Mouse (Mus musculus) neutrophil, adult 5-6 weeks (primary cell): ENCODE data around the gene Clcn6. TPM values are rescaled to one million over a fixed set of nuclear protein-coding genes. Genes with fewer than 3 reads are reported as not detected.

Experiments used
- ATAC-seq: fragments of 151-379, 151-347 bp; 2 replicates; pipeline ENCODE4 v1.8.0; 2017; ENCODE audit warnings: mild to moderate bottlenecking, moderate TSS enrichment; ENCODE audit not compliant: insufficient number of reproducible peaks, poor library complexity, low FRiP score, severe bottlenecking; ENCODE audit errors: extremely low read depth
- total RNA-seq: library from RNA; stranded (forward); fragments of 200-1000 nt; gene quantifications from 2 replicates; pipeline ENCODE4 v1.2.3, GENCODE M21; 2017

The Clcn6 gene
- total RNA-seq = 14.9 and 16.5 TPM in 2 replicates

DNA sequence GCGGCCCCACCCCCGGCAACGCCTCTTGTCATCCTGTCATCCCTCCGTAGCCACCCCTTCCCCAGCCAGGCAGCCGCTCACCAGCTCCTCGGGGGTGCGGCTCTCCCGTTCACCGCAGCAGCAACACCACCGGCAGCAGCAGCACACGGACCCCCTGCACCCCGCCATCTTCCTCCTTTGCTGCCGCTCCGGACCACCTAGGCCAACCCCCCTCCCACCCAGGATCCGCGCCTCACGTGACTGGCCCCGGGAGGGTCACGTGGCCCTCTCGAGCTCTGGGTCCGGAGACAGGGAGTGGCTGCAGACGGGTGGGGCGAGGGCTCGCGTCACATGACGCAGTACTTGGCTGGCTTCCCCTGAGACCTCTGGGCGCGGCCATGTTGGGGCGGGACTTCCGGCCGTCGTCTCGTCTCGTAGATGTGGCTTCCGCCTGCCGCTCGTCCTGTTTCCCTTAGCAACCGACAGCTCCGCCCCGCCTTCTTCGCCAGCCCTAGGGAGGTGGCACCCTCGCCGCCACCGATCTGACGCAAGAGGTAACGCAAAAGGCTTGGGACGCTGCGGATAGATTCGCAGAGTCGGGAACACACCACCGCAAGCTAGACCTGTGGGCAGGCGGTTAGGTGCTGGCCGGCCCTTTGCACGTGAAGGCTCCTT, at the start of gene Clcn6, which contains the start of gene Mthfr:
Clcn6 (minus strand) TSS at position 222 of the 654 bp plus-strand sequence.
Mthfr (plus strand) TSS at position 478 of the 654 bp plus-strand sequence.
- peak; percentile 93 for ATAC-seq

DNA sequence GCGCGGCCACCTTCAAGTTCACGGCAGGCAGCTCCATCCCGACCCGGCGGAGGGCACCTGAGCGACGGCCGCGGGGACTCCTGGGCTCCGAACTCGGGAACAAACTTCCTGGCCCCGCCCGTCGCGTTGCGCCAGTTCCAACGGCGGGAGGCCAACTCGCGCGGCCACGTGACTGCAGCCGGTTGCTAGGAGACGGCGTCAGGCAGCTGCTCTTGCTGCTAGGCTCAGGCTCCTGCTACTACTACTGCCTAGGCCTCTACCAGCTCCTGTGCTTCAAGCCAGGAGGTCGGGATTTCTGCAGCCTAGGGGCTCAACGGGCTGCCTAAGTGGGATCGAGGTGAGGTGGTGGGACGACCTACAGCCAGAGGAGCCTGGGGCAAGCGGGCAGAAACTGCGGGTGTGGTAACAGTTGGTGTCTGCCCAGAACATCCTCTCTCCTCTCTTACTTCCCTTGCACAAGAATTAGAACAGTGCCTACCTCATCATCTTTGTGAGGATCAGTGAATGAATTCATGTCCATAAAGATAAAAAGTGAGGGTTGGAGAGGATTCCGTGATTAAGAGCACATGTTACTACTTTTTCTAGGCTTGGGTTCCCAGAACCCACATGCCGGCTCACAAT, 49.4 kb upstream of the Clcn6 start, which contains the start of gene Agtrap:
Agtrap (minus strand) TSS at position 125 of the 621 bp plus-strand sequence.
- peak; percentile 81 for ATAC-seq

GRCm38 (mm10) chr4:148087091-148087906, 48.7 kb upstream of the Clcn6 start:
- ATAC-seq = peak; percentile 2; the same call in 1 of the 2 replicates

GRCm38 (mm10) chr4:148085907-148086305, 47.3 kb upstream of the Clcn6 start:
- ATAC-seq = no peak

DNA sequence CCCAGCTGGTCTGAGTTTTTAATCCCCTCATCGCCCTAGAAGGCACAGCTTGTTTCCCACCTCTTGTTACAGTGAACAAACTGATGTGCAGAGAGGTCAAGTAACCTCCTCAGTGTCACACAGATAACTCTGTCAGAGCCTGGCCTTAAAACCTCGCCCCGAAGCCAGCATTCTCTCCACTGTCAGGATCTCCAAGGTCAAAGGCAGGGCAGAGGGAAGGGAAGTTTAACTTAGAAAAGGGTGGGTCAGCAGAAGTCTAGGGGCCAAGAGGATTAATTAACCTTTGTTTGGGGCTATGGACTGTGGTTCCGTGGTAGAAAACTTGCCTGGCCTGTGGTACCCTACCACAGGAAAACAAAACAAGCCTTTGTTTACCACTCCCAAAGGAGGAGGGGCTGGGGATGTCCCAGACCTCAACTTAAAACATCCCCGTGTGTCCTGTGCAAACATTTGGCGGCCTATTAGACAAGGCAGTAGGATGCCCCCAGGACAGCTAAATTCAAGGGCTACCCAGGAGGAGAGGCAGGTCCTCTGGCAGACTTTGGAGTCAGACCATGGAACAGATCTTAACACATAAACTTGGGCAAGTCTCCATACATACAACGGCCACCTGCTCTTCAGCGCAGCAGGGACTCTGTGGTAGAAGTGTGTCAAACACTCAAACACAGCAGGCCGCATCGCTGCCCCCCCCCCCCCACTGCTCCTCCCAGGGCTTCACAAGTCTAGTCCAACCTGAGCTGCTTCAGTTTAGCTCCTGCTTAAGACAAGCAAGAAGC, 46.7 kb upstream of the Clcn6 start:
- ATAC-seq = no peak

- ATAC-seq = no peak
Measured at GRCm38 (mm10) chr4:148084261-148084714, 45.7 kb upstream of the Clcn6 start.

- ATAC-seq = no peak
Measured at GRCm38 (mm10) chr4:148083176-148083899, 44.7 kb upstream of the Clcn6 start.

DNA sequence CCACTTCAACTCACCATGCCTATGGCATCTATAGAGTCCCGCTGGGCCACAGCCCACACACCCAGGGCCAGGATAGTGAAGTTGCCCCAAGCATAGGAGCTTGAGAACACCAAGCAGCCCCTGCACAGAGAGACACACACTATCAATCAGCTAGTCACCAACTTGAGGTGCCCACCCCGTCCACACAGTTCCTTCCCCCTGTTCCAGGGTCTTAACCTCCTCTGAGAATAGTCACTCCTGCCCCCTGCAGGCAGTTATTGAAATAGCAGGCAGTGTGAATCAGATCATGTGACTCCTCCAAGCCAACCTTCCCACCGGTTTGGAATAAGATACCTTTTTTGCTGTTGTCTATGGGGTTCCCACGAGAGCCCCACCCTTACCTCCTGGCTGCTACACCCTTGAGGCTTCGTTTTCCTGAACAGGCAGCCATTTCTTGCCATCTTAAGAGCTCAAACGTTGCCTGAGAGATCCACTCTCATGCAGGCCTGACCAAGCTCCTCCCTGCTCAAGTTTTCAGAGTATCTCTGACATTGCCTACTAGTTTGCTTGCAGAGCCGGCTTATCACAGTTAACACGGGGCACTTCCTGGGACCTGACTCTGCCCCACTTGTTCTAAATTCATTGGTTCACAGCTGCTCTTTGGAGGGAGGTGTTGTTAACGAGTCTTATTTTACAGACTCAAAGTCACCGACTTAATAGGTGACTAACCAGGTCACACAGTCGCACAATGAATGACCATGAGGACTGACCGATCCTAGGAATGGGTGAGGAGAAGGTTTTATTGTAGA, 43.8 kb upstream of the Clcn6 start:
- peak; percentile 33 for ATAC-seq

DNA sequence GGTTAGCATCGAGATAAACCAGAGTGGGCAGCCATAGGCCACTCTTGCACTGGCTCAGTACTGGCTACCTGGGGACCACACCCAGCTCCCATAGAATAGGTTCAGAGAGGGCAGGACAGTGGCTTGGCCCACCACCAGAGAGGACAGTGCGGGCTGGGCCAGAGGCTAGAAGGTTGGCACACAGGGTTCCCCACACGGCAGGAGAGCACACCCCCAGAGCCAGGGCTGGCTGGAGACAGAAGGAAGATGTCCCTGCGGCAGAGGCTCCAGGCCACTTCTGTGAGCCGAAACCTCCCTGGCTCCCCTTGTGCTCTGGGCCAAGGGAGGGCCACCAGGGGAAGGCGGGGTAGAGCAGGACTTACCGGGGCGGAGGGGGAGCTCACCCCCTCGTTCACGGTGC, 42.6 kb upstream of the Clcn6 start:
- ATAC-seq = no peak

- no peak for ATAC-seq
Measured at GRCm38 (mm10) chr4:148080597-148080973, 42.0 kb upstream of the Clcn6 start.

GRCm38 (mm10) chr4:148079944-148080596, 41.4 kb upstream of the Clcn6 start:
- no peak for ATAC-seq

- no peak for ATAC-seq
Measured at GRCm38 (mm10) chr4:148079212-148079611, 40.6 kb upstream of the Clcn6 start.

DNA sequence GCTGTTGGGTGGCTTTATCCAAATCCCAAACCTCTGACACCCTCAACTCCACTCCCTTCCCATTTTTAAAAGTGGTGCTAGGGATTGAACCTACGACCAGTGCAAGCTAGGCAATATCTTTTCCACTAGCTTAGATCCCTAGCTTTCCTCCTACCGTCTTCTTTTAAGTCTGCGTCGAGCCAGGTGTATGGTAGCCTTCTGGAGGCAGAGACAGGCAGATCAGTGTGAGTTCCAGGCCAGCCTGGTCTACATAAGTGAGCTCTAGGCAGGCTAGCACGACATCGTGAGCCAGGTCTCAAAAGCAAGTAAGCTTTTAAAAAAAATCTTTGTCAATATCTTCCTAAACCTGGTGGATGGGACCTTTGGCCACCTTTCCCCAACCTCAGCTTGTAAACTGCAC, 37.3 kb upstream of the Clcn6 start:
- no peak for ATAC-seq

DNA sequence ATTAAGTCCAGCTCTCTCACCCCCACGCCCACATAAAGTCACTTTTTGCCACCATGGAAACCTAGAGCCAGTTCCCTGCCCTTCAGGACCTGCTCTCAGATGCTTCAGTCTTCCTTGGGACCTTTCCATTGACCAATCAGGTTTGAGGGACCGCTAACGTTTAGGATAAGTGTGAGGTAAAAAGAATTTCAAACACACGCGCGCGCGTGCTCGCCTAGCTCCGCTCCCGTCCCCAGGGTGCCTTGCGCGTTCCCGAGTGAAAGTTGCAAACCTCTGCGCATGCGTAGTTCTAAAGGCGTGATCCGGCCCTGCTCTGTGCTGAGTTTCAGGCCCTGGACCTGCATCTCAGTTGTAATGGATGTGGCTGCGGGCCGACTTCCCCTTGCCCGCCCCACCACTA, 36.6 kb upstream of the Clcn6 start:
- peak; percentile 51 for ATAC-seq

DNA sequence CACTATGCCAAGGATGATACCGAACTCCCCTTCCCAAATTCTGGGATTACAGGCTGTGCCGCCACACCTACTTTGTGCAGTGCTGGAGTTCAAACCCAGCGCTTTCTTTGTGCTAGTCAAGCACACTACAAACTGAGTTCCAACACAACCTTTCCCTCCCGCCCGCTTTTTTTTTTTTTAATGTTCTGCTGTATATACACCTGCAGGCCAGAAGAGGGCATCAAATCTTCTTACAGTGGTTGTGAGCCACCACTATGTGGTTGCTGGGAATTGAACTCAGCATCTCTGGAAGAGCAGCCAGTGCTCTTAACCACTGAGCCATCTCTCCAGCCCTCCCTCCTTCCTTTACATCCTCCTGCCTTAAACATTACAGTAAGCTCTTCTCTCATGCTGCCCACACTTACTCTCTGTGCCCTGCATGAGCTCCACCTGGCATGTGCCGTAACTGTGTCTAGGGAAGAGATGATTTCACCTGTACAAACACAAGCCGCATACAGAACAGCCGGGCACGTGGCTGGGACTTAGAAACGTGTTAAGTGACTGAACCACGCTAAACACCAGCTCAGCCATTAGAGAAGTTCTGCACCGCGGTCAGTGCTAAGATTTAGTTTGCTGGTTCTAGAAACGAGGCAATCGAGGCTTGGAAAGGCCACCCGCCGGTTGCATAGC, 36.0 kb upstream of the Clcn6 start:
- ATAC-seq = peak; percentile 43; the same call in 1 of the 2 replicates

DNA sequence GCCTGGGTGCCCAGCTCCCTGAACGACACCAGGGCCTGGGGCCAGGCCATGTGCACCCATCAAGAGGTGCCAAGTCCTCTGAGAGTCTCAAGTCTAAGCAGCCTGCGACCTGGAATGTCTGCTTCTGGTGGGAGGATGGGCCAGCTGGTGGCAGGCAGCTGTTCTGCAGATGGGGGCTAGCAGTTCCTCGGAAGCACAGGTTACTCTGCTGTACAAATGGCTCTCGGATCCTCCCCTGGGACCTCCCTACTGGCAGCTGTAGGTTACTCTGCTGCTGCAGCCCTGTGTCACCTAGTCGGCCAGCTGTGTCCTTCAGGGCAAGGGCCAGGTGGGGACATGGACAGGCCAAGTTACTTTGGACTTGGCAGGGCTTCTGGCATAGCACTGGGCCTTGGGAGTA, 32.9 kb upstream of the Clcn6 start:
- ATAC-seq = no peak
